Mouse (Mus musculus) gastrocnemius, postnatal 4 days (tissue): ENCODE data around the gene Cbln1. TPM values are rescaled to one million over a fixed set of nuclear protein-coding genes. Genes with fewer than 3 reads are reported as not detected.

Experiments
- DNase-seq, 2 experiments: peaks; one replicate each; pipeline ENCODE4 v3.0.0; 2021 to 2022; ENCODE audit warnings: low spot score in 2 of 2, mixed read lengths in 2 of 2
- total RNA-seq, 2 experiments: library from RNA; stranded (reverse); gene quantifications; 2 replicates each; pipeline ENCODE4 v1.2.3; 2021

Cbln1 gene
- total RNA-seq, 2 experiments from 2014 or later: 0.15 to 0.47 TPM

- DNase-seq: peak in 1 of 2 experiments; percentile 20
These were observed 2.2 kb downstream of the Cbln1 start for GRCm38 (mm10) chr8:87469931-87470833.

GRCm38 (mm10) chr8:87468958-87469815, 3.2 kb downstream of the Cbln1 start:
- no peak for DNase-seq

GRCm38 (mm10) chr8:87468416-87468957, 3.9 kb downstream of the Cbln1 start:
- no peak for DNase-seq

GRCm38 (mm10) chr8:87467906-87468305, 4.5 kb downstream of the Cbln1 start:
- no peak for DNase-seq

- no peak for DNase-seq
These were observed 5.3 kb downstream of the Cbln1 start for GRCm38 (mm10) chr8:87466936-87467602.

GRCm38 (mm10) chr8:87466335-87466734, 6.1 kb downstream of the Cbln1 start:
- DNase-seq: no peak

- no peak for DNase-seq
These were observed 8.0 kb downstream of the Cbln1 start for GRCm38 (mm10) chr8:87464446-87464845.

GRCm38 (mm10) chr8:87461801-87462200, 10.6 kb downstream of the Cbln1 start:
- no peak for DNase-seq

- no peak for DNase-seq
These were observed 15.5 kb downstream of the Cbln1 start for GRCm38 (mm10) chr8:87456949-87457348.

- DNase-seq: no peak
These were observed 19.6 kb downstream of the Cbln1 start for GRCm38 (mm10) chr8:87452815-87453214.

- DNase-seq: no peak
These were observed 20.7 kb downstream of the Cbln1 start for GRCm38 (mm10) chr8:87451737-87452136.

GRCm38 (mm10) chr8:87434592-87434991, 37.8 kb downstream of the Cbln1 start:
- no peak for DNase-seq

- DNase-seq: no peak
These were observed 45.2 kb downstream of the Cbln1 start for GRCm38 (mm10) chr8:87427188-87427587.

- no peak for DNase-seq
These were observed 47.7 kb downstream of the Cbln1 start for GRCm38 (mm10) chr8:87424706-87425105.

- DNase-seq: no peak
These were observed 50.7 kb downstream of the Cbln1 start for GRCm38 (mm10) chr8:87421697-87422096.

Other genes starting within 250 kb of the Cbln1 start
- gene 4933402J07Rik, start 91.2 kb upstream of the Cbln1 start, total RNA-seq: not detected